Mouse (Mus musculus) heart, postnatal 0 days (tissue): Measurements from ENCODE around the gene Usp7. TPM values are rescaled to one million over a fixed set of nuclear protein-coding genes. Genes with fewer than 3 reads are reported as not detected.

Experiments used
- ATAC-seq: fragments of 200-750 bp; cut with Nextera tagmentation; 2 replicates; pipeline ENCODE4 v1.8.0; 2017; ENCODE audit warnings: low read depth, moderate number of reproducible peaks, moderate library complexity; ENCODE audit not compliant: insufficient read depth
- DNase-seq: peaks from one replicate; pipeline ENCODE4 v3.0.0-alpha.2; 2016; ENCODE audit warnings: low spot score
- H3K27ac ChIP-seq: fragments of 300-500 bp; sonication (generic); 2 replicates; pipeline ENCODE4 v1.5.1; 2014; ENCODE audit warnings: low read depth, mild to moderate bottlenecking
- H3K27me3 ChIP-seq: fragments of 300-500 bp; sonication (generic); 2 replicates; pipeline ENCODE4 v1.6.1; 2014; ENCODE audit warnings: low read length, mixed read lengths; ENCODE audit not compliant: control insufficient read depth, insufficient read depth
- H3K36me3 ChIP-seq: fragments of 300-500 bp; sonication (generic); replicated peaks from 2 replicates; pipeline ENCODE4 v1.6.1; 2014; ENCODE audit warnings: low read length, mixed read lengths; ENCODE audit not compliant: control insufficient read depth, insufficient read depth
- H3K4me1 ChIP-seq: fragments of 300-500 bp; sonication (generic); 2 replicates; pipeline ENCODE4 v1.6.1; 2014; ENCODE audit warnings: antibody characterized with exemption; ENCODE audit not compliant: control insufficient read depth, insufficient read depth
- H3K4me2 ChIP-seq: fragments of 300-500 bp; sonication (generic); 2 replicates; pipeline ENCODE4 v1.6.1; 2014; ENCODE audit warnings: low read depth, mild to moderate bottlenecking, low read length, moderate library complexity
- H3K4me3 ChIP-seq: fragments of 300-500 bp; sonication (generic); 2 replicates; pipeline ENCODE4 v1.5.1; 2014; ENCODE audit warnings: low read depth, low read length
- H3K9ac ChIP-seq: fragments of 300-500 bp; sonication (generic); replicated peaks from 2 replicates; pipeline ENCODE4 v1.6.1; 2014; ENCODE audit warnings: low read depth, low read length, mixed read lengths
- H3K9me3 ChIP-seq: fragments of 300-500 bp; sonication (generic); replicated peaks from 2 replicates; pipeline ENCODE4 v1.6.1; 2016; ENCODE audit warnings: low read length; ENCODE audit not compliant: control insufficient read depth
- CTCF ChIP-seq: IDR thresholded peaks from 2 replicates; pipeline ENCODE4 v1.5.1; 2016; ENCODE audit warnings: antibody characterized with exemption, control low read depth, low read depth
- EP300 ChIP-seq: IDR thresholded peaks from 2 replicates; pipeline ENCODE4 v1.6.1; 2016; ENCODE audit warnings: antibody characterized with exemption, low read depth
- WGBS: fragments of 180-500 bp; shearing (Covaris S2); extraction: QIAGEN DNeasy Blood & Tissue Kit; methylation state at CpG from one replicate; pipeline ENCODE4 v1.1.7; 2014; 5-methylcytosine and 5-hydroxymethylcytosine counted together
- polyA plus RNA-seq: library from polyadenylated mRNA; unstranded; fragments of >200 nt; fragmentation: Nextera tagmentation; extraction: Ambion mirVana; gene quantifications from 2 replicates; pipeline ENCODE4 v1.2.1, GENCODE M21; 2015
- total RNA-seq: library from RNA; depleted of rRNA; stranded (reverse); fragments of >200 nt; gene quantifications from 2 replicates; pipeline ENCODE4 v1.2.3, GENCODE M21; 2014; ENCODE audit warnings: low replicate concordance

Usp7 gene
- total and polyA plus RNA-seq, 2 experiments from 2014 or later = 10.0 to 33.4 TPM

DNA sequence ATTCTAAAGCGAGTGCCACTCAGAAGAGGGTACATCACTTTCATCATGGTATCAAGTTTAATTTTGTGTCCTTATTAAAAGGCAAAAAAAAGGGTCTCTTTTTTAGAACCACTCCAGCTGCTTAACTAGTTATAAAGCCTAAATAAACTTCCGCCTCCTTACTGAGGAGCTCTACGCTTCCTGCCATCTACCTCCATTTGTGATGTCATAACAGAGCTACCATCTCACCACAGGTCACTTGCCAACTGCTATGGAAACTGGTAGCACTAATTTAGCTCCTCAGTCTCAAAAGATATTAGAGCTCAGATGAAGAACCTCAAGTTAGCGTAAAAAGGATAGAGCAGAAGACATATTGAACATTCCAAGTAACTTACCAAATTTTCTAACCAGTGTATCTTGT, 71.7 kb downstream of the Usp7 start:
- Histone ChIP-seq H3K36me3 (peaks cover 10% of the 10 kb centered on the region), H3K4me2 (no peak overlapping the region), H3K27me3 (no peaks in the 10 kb centered on the region), H3K4me1 (peaks cover 16% of the 10 kb centered on the region; the same call in 1 of the 2 replicates), H3K27ac (no peak overlapping the region), H3K9me3 (no peaks in the 10 kb centered on the region), H3K4me3 (no peak overlapping the region), H3K9ac (no peak overlapping the region)
- 89% methylated on average over 4 of the region's 4 CpGs for WGBS
- ATAC-seq (no peak), DNase-seq (no peak)
- TF ChIP-seq EP300 = no peak
- no peak for TF ChIP-seq CTCF

GRCm38 (mm10) chr16:8717744-8718143, 74.4 kb downstream of the Usp7 start:
- Histone ChIP-seq H3K27ac (no peak overlapping the region), H3K9ac (no peak overlapping the region), H3K4me2 (no peak overlapping the region), H3K36me3 (peaks cover 32% of the 10 kb centered on the region), H3K4me3 (no peak overlapping the region), H3K4me1 (peaks cover 16% of the 10 kb centered on the region; the same call in 1 of the 2 replicates), H3K27me3 (no peaks in the 10 kb centered on the region), H3K9me3 (no peaks in the 10 kb centered on the region)
- DNase-seq (no peak), ATAC-seq (no peak)
- no peak for TF ChIP-seq CTCF
- no peak for TF ChIP-seq EP300
- 86% methylated on average over 10 of the region's 10 CpGs for WGBS

GRCm38 (mm10) chr16:8716300-8716699, 75.8 kb downstream of the Usp7 start:
- Histone ChIP-seq H3K27me3 (no peaks in the 10 kb centered on the region), H3K27ac (no peak overlapping the region), H3K4me3 (no peak overlapping the region), H3K4me2 (no peak overlapping the region), H3K36me3 (peaks cover 39% of the 10 kb centered on the region), H3K9ac (no peak overlapping the region), H3K4me1 (peaks cover 16% of the 10 kb centered on the region; the same call in 1 of the 2 replicates), H3K9me3 (no peaks in the 10 kb centered on the region)
- WGBS = 62% methylated on average over 6 of the region's 6 CpGs
- ATAC-seq = no peak
- no peak for DNase-seq
- TF ChIP-seq EP300 = no peak
- TF ChIP-seq CTCF = no peak

DNA sequence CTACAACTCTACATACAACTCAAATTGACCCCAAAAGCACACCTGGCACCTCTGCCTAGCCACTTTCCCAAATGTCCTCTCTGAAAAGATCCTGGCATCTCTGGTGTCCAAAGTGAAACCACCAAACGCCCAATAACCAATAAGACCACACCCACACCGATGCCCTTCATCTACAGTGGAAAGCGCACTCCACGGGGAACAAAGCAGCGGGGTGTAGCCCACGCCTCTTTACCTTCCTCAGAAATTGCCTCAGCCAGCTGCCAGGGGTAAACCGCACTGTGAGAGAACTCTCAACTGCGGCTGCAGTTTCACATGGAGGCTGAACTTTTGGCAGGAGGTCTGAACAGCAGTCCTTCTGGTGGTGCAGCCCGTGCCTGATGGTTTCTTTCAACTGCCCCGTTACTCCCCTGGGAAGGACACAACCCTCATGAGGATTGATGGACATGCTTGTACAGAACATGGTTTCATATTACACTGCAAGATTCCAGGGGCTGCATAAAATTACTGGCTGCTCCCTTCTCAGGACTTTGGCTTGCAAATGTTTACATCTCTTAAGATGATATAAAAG, 76.5 kb downstream of the Usp7 start:
- 71% methylated on average over 10 of the region's 10 CpGs for WGBS
- Histone ChIP-seq H3K27me3 (no peaks in the 10 kb centered on the region), H3K4me1 (peaks cover 16% of the 10 kb centered on the region; the same call in 1 of the 2 replicates), H3K9me3 (no peaks in the 10 kb centered on the region), H3K4me2 (no peak overlapping the region), H3K36me3 (peaks cover 45% of the 10 kb centered on the region), H3K9ac (no peak overlapping the region), H3K27ac (no peak overlapping the region), H3K4me3 (no peak overlapping the region)
- DNase-seq (no peak), ATAC-seq (no peak)
- TF ChIP-seq CTCF (no peak), EP300 (no peak)

- H3K4me1 ChIP-seq = peaks cover 12% of the 10 kb centered on the region; the same call in 1 of the 2 replicates
- H3K27me3 ChIP-seq = no peaks in the 10 kb centered on the region
- H3K9ac ChIP-seq = no peak overlapping the region
- WGBS = 85% methylated on average over 5 of the region's 5 CpGs
- DNase-seq = no peak
- peaks cover 51% of the 10 kb centered on the region for H3K36me3 ChIP-seq
- TF ChIP-seq CTCF (no peak), EP300 (no peak)
- H3K27ac ChIP-seq = no peak overlapping the region
- no peak overlapping the region for H3K4me3 ChIP-seq
- no peak for ATAC-seq
- H3K4me2 ChIP-seq = no peak overlapping the region
- no peaks in the 10 kb centered on the region for H3K9me3 ChIP-seq
Measured at GRCm38 (mm10) chr16:8714851-8715250, 77.3 kb downstream of the Usp7 start.

DNA sequence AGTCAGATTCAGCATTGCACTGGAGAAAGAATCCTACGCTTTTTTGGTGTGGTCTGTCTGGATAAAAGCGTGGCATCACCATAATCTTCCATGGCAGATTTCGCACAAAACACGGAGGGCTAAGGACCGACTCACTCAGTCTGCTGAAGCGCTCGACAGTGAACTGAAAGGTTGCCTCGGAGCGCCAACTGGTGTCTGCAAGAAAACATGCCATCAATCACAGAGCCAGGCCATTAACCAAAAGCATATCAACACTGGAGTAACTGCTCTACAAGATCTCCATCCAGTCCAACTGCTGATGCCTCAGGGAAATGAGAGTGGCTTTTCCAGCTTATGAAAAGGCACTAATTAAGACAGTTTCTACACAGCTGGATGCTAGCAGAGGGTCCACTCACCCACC, 80.1 kb downstream of the Usp7 start:
- TF ChIP-seq EP300 (no peak), CTCF (no peak)
- H3K4me2 ChIP-seq = no peak overlapping the region
- no peak for DNase-seq
- WGBS = 79% methylated on average over 9 of the region's 9 CpGs
- peaks cover 78% of the 10 kb centered on the region for H3K36me3 ChIP-seq
- H3K9ac ChIP-seq = no peak overlapping the region
- H3K4me3 ChIP-seq = no peak overlapping the region
- no peaks in the 10 kb centered on the region for H3K4me1 ChIP-seq
- no peaks in the 10 kb centered on the region for H3K27me3 ChIP-seq
- no peak overlapping the region for H3K27ac ChIP-seq
- ATAC-seq = no peak
- H3K9me3 ChIP-seq = no peaks in the 10 kb centered on the region
